Mouse (Mus musculus) thymus, adult 2 months (tissue): ENCODE measurements at regions not wholly inside any gene's neighbourhood (a gene's known extent, or its start where the extent isn't known, plus 50 kb on each side); places are given as distances from the start of the nearest gene placed in this dataset.
"Not testable (repeated sequence)": the region's sequence is repeated elsewhere in the genome, so short reads cannot be mapped to it uniquely, and the experiment has no call there.

Experiments
- CTCF ChIP-seq: fragments of 200-500 bp; IDR thresholded peaks from 2 replicates; pipeline ENCODE4 v1.5.1; 2012; ENCODE audit warnings: mild to moderate bottlenecking, control low read depth, low read length, moderate library complexity, borderline replicate concordance; ENCODE audit not compliant: control insufficient read depth, poor library complexity, insufficient read depth; ENCODE audit errors: extremely low read depth
- POLR2A ChIP-seq: fragments of 200-500 bp; IDR thresholded peaks from 2 replicates; pipeline ENCODE4 v1.6.1; 2012; ENCODE audit warnings: mild to moderate bottlenecking, low read length, control low read depth, moderate library complexity; ENCODE audit not compliant: control insufficient read depth, poor library complexity, insufficient read depth; ENCODE audit errors: extremely low read depth

- not testable (repeated sequence) for TF ChIP-seq POLR2A, CTCF
These were observed 333.5 kb upstream of the Akr1e1 start for GRCm38 (mm10) chr13:4942490-4942889.
